Mouse (Mus musculus): ENCODE measurements at regions not wholly inside any gene's neighbourhood (a gene's known extent, or its start where the extent isn't known, plus 50 kb on each side); places are given as distances from the start of the nearest gene placed in this dataset.

DNA sequence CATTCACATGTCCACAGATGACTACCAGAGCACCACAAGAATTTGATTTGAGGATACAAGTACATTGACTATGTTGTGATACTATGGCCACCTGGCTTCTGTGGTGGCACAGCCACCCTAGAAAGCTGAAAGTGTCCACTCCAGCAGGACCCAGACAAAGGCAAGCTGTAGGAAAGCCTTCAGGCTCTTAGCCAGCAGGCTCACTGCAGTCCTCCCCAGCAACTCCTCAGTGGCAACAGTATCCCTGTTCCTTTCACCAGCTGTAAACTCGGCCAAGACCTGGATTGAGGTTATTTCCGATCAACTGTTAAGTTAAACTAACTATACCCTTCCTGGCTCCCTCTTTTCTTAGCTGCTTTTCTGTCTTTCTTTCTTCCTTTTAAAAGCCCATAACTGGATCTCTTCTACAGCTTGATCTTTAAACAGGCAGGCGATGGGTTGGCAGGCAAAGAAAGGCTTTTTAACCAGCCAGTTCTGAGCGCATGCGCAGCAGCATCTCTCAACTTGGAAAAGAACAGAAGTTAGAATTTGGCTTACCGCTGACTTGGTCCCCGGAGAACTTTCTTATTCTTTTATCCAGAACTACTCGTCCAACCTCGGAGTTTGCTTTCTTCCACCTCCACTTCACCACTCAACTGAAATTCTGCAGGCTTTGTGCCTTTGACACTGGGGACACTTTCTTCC lies 202.5 kb upstream of the Nt5e start:
- no peaks in the 10 kb centered on the region for H3K9me3 ChIP-seq
- no peak overlapping the region for H3K9ac ChIP-seq
- no peak for ATAC-seq (ENCODE audit: extremely low read depth, insufficient number of reproducible peaks, low FRiP score, low TSS enrichment)
- H3K4me2 ChIP-seq: no peak overlapping the region
- no peak overlapping the region for H3K4me3 ChIP-seq
- no peak overlapping the region for H3K27ac ChIP-seq (replicated peaks)
- 76% methylated on average over 9 of the region's 9 CpGs for WGBS
- H3K27me3 ChIP-seq (replicated peaks): 0 out of 2 replicates have a peak, but pooled peaks cover 2% of the 10 kb centered on the region
- no peaks in the 10 kb centered on the region for H3K36me3 ChIP-seq
- no peaks in the 10 kb centered on the region for H3K4me1 ChIP-seq

DNA sequence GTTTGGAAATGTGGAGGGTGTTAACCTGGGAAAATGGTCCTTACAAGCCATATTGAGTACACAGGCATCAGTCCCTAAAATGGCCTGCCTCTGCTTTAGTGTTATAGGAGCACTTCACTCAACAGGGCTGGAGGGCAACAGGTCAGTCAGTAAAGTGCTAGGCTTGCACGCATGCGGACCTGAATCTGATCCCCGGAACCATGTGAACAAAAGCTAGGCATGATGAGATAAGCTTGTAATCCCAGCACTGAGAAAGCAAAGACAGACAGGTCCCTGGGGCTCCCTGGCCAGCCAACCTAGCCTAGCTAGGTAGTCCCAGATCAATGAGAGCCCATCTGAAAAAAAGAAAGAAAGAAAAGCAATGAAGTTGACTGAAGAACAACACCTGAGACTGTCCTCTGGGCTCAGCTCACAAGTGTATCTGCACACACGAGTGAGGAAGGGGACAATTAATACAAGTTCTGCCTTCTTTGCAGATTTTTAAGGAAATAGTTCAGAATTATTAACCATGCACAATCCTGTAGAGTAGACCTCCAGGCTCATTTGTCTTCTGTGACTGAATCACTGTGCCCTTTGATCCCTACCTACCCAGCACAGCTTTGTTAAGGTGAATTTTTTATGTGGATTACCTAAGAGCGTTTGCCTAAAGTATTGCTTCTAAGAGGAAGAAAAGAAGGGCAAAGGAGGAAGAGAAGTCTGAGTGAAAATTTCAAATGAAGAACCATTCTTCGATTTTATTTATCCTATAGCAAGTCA lies 163.8 kb upstream of the Nt5e start:
- H3K4me1 ChIP-seq: 0 out of 2 replicates have a peak, but pooled peaks cover 2% of the 10 kb centered on the region
- no peak overlapping the region for H3K9ac ChIP-seq
- no peaks in the 10 kb centered on the region for H3K27me3 ChIP-seq (replicated peaks)
- WGBS: 63% methylated on average over 6 of the region's 6 CpGs
- H3K27ac ChIP-seq (replicated peaks): no peak overlapping the region
- ATAC-seq (ENCODE audit: extremely low read depth, insufficient number of reproducible peaks, low FRiP score, low TSS enrichment): no peak
- no peaks in the 10 kb centered on the region for H3K9me3 ChIP-seq
- no peaks in the 10 kb centered on the region for H3K36me3 ChIP-seq
- no peak overlapping the region for H3K4me2 ChIP-seq
- H3K4me3 ChIP-seq: no peak overlapping the region

DNA sequence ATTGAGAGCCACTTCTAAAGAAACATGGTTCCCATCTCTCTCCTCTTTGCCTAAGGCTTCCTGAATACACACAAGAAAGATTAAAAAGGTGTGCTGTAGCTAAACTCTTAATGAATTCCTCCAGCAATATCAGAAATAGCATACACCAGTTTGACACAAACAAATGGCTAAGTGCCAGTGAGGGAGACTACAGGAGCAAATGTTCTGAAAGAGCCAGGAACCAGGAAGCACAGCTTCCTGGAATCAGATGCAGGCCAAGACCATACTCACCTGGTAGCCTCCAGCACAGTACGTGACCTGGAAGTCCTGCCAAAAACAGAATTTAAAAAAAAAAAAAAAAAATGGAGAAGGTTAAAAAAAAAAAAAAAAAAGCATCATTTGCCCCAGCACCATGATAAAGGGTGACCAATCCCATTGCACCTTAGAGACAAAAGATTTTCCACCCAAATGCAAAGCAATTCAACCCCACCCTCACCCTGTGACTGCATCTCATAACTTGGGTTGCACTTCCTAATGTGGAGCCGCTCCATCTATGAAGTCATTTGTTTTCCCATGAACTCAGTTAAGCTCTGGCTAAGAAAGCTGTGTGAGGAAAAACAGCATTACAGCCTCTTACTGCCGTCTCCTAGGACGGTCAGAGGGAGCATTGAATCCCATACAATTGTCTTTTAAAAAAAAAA lies 149.3 kb upstream of the Nt5e start:
- Histone ChIP-seq H3K27ac (replicated peaks) (no peak overlapping the region), H3K4me3 (no peak overlapping the region), H3K4me1 (no peaks in the 10 kb centered on the region), H3K4me2 (no peak overlapping the region), H3K36me3 (no peaks in the 10 kb centered on the region), H3K9ac (no peak overlapping the region), H3K27me3 (replicated peaks) (no peaks in the 10 kb centered on the region), H3K9me3 (no peaks in the 10 kb centered on the region)
- no peak for ATAC-seq (ENCODE audit: extremely low read depth, insufficient number of reproducible peaks, low FRiP score, low TSS enrichment)
- 54% methylated on average over 4 of the region's 4 CpGs for WGBS

DNA sequence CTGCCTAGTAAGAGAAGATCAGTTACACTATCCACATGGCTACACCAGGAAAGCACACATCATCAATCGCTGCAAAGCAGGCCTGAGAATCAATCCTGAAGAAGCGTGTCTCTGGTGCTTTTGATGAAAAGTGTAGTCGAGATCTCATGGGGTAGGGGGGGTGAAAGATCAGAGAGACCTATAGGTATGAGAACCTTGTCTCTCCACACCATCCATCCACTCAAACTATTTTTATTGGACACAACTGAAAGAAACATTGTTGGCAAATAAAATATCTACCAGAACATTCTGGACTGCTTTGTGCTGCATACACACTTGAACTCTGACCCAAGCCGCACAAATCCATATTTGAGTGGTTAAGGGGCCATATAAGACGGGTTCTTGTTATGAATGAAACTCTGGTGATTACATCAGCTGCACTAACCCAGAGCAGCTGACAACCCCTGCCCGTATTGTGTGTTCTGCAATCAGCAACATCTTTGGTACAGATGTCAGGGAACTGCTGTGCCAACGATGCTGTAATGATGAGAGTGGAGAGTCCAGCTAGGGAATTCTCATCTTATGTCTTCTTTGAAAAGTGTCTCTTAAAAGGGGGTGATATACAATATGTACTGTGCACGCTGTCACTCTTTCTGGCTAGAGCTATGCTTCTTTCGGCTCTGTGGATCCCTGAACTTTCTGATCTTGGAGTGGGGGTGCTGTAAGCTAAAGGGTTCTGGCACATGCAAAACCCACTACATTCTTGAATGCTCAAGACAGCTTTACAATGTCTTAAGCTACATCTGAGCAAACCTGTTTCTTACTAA lies 145.6 kb upstream of the Nt5e start:
- Histone ChIP-seq H3K4me2 (no peak overlapping the region), H3K36me3 (no peaks in the 10 kb centered on the region), H3K4me1 (no peaks in the 10 kb centered on the region), H3K4me3 (no peak overlapping the region), H3K27me3 (replicated peaks) (no peaks in the 10 kb centered on the region), H3K9me3 (no peaks in the 10 kb centered on the region), H3K27ac (replicated peaks) (no peak overlapping the region), H3K9ac (no peak overlapping the region)
- WGBS: 70% methylated on average over 9 of the region's 9 CpGs
- ATAC-seq (ENCODE audit: extremely low read depth, insufficient number of reproducible peaks, low FRiP score, low TSS enrichment): no peak

DNA sequence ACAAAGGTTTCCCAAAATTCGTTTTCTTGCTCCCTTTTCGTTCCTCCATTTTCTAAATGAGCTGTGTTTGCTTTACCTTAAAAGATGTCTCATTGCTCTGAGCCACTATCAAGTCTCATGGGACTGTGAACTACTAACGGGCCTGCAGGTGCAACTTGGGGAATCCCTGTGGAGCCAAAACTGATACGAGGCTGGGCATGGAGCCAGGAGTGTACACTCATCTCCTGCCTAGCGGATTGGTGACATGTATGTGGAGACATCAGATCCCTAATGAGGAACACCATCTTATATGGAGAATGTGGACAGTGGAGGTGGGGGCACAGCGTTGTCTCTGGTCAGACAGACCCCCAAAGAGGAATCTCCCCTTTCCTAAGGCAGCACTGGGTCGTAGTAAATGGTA lies 119.6 kb upstream of the Nt5e start:
- Histone ChIP-seq H3K4me3 (no peak overlapping the region), H3K9me3 (no peaks in the 10 kb centered on the region), H3K27ac (replicated peaks) (no peak overlapping the region), H3K9ac (no peak overlapping the region), H3K36me3 (no peaks in the 10 kb centered on the region), H3K4me1 (peaks cover 3% of the 10 kb centered on the region), H3K4me2 (no peak overlapping the region), H3K27me3 (replicated peaks) (no peaks in the 10 kb centered on the region)
- 57% methylated on average over 7 of the region's 7 CpGs for WGBS
- ATAC-seq (ENCODE audit: extremely low read depth, insufficient number of reproducible peaks, low FRiP score, low TSS enrichment): no peak

DNA sequence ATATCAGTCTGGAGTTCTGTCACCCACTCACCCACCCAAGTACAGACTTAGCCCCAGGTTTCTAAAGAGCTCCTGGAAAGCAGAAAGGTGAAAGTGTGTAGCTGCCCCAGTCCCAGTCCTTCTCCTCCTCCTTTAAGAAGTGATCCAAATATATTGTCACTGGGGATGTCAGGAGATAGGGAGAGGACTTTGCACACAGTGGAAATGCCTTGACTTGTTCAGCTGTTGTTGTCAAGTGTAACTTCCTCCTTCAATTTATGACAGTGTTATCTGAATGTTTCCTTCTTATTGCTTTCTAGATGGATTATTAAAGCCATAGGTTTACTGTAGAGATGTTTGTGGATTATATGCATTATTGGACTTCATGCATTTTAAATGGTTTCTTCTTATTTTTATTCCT lies 119.0 kb upstream of the Nt5e start:
- H3K4me2 ChIP-seq: no peak overlapping the region
- H3K9me3 ChIP-seq: no peaks in the 10 kb centered on the region
- no peak overlapping the region for H3K9ac ChIP-seq
- no peaks in the 10 kb centered on the region for H3K4me1 ChIP-seq
- ATAC-seq (ENCODE audit: extremely low read depth, insufficient number of reproducible peaks, low FRiP score, low TSS enrichment): no peak
- H3K27ac ChIP-seq (replicated peaks): no peak overlapping the region
- H3K4me3 ChIP-seq: no peak overlapping the region
- H3K36me3 ChIP-seq: no peaks in the 10 kb centered on the region
- no peaks in the 10 kb centered on the region for H3K27me3 ChIP-seq (replicated peaks)

DNA sequence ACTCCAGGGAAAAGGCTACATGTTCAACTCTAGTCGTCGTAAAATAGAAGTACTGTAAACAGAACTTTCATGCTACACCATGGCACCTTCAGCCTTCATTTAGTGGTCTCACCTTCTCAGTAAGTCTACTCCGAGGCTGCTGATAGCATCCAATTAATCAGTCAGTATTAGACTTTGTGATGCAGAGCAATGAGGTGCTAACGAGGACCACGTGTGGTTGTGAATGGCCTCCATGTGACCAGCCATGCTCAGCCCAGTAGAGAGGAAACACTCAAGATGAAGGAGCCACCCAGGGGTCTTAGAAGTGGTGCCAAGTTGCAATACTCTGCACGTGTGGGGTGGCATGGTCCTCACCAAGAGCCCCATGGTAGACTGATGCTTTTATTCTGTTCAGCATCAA lies 112.2 kb upstream of the Nt5e start:
- Histone ChIP-seq H3K4me1 (no peaks in the 10 kb centered on the region), H3K36me3 (no peaks in the 10 kb centered on the region), H3K4me3 (no peak overlapping the region), H3K9me3 (no peaks in the 10 kb centered on the region), H3K9ac (no peak overlapping the region), H3K4me2 (no peak overlapping the region), H3K27ac (replicated peaks) (no peak overlapping the region), H3K27me3 (replicated peaks) (0 out of 2 replicates have a peak, but pooled peaks cover 10% of the 10 kb centered on the region)
- no peak for ATAC-seq (ENCODE audit: extremely low read depth, insufficient number of reproducible peaks, low FRiP score, low TSS enrichment)
- 61% methylated on average over 6 of the region's 6 CpGs for WGBS

DNA sequence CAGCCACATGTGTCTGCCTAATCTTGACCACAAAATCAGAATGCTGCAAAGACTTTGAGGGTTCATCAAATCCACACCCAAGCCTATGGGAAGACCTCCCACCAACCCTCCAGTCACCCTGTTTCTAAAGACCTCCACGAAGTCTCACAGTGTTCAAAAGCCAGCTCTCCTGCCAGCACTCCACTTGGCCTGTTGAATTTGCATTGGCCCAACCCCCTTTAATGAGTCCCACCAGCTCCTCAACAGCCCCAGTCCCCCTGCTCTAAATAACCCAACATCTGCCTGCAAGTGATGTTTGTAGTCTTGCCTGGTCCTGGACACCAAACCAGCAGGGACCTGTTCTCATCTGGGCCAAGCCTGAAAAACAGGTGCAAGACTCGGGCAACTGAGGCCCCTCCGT lies 106.6 kb upstream of the Nt5e start:
- Histone ChIP-seq H3K27me3 (replicated peaks) (peaks cover 33% of the 10 kb centered on the region; the same call in 1 of the 2 replicates), H3K4me3 (no peak overlapping the region), H3K27ac (replicated peaks) (no peak overlapping the region), H3K9ac (no peak overlapping the region), H3K9me3 (no peaks in the 10 kb centered on the region), H3K4me2 (no peak overlapping the region), H3K4me1 (no peaks in the 10 kb centered on the region), H3K36me3 (no peaks in the 10 kb centered on the region)
- 70% methylated on average over 3 of the region's 3 CpGs for WGBS
- no peak for ATAC-seq (ENCODE audit: extremely low read depth, insufficient number of reproducible peaks, low FRiP score, low TSS enrichment)

DNA sequence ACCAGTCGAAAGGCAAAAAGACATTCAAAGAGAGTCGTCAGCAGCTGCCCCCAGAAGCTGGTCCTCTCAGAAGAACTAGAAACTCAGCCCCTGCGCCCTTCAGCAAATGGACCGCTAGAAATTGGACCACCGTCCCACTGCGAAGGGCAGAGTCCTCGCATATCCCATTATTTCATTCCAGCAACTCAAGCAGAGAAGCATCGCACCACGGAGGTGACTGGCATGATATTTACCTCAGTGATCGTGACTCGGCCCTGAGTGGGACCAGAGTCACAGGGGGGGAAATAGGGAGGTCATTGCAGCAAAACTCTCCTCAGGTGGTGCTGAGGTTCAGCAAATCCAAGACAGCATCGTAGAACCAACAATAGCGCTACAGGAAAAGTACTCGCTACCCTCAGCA lies 105.7 kb upstream of the Nt5e start:
- ATAC-seq (ENCODE audit: extremely low read depth, insufficient number of reproducible peaks, low FRiP score, low TSS enrichment): no peak
- 78% methylated on average over 14 of the region's 14 CpGs for WGBS
- no peak overlapping the region for H3K4me3 ChIP-seq
- H3K9ac ChIP-seq: no peak overlapping the region
- H3K27me3 ChIP-seq (replicated peaks): peaks cover 33% of the 10 kb centered on the region; the same call in 1 of the 2 replicates
- no peak overlapping the region for H3K27ac ChIP-seq (replicated peaks)
- no peaks in the 10 kb centered on the region for H3K4me1 ChIP-seq
- no peak overlapping the region for H3K4me2 ChIP-seq
- no peaks in the 10 kb centered on the region for H3K9me3 ChIP-seq
- no peaks in the 10 kb centered on the region for H3K36me3 ChIP-seq

DNA sequence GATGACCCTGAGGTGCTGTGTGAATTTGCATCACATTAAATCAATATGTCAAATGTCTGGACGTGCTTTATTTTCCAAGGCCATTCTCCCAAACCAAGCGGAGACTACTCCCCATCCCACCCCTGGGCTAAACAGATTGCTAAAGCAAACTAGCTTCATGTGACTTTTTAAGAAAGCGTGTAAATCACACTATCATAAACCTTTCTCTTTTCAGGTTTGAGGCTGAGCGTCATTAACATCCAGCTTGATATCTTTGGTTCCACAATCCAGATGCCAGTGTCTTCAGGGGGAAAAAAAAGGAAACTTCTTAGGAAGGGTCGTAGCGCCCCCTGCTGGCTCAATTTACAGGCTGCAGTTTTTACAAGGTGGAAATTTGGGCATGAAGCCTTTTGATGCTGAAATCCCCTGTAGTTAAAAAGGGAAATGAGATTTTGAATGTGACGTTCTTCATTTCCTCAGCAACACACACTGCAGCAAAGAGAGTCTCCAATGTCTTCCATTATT lies 105.1 kb upstream of the Nt5e start:
- H3K4me2 ChIP-seq: no peak overlapping the region
- no peak overlapping the region for H3K9ac ChIP-seq
- WGBS: 22% methylated on average over 7 of the region's 7 CpGs
- H3K4me3 ChIP-seq: no peak overlapping the region
- no peaks in the 10 kb centered on the region for H3K36me3 ChIP-seq
- H3K9me3 ChIP-seq: no peaks in the 10 kb centered on the region
- H3K27ac ChIP-seq (replicated peaks): no peak overlapping the region
- ATAC-seq (ENCODE audit: extremely low read depth, insufficient number of reproducible peaks, low FRiP score, low TSS enrichment): no peak
- H3K27me3 ChIP-seq (replicated peaks): peaks cover 36% of the 10 kb centered on the region; the same call in 1 of the 2 replicates
- H3K4me1 ChIP-seq: no peaks in the 10 kb centered on the region

DNA sequence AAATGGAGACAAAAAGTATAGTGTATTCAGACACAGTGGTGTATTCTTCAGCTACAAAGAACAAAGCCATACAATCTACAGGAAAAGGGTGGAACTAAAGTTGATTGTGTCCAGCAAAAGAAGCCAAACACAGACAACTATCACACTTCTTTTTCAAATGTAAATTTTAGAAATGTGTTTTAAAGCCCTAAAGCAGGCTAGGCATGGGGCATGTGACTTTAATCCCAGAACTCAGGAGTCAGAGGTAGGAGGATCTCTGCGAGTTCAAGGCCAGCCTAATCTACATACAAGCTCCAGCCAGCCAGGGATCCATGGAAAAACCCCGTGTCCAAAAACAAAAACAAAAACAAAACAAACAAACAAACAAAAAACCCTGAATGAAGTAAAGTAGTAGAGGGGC lies 89.9 kb upstream of the Nt5e start:
- H3K4me3 ChIP-seq: no peak overlapping the region
- peaks cover 14% of the 10 kb centered on the region for H3K4me1 ChIP-seq
- WGBS: 71% methylated on average over 2 of the region's 2 CpGs
- H3K27me3 ChIP-seq (replicated peaks): no peaks in the 10 kb centered on the region
- ATAC-seq (ENCODE audit: extremely low read depth, insufficient number of reproducible peaks, low FRiP score, low TSS enrichment): no peak
- no peak overlapping the region for H3K9ac ChIP-seq
- H3K4me2 ChIP-seq: no peak overlapping the region
- no peaks in the 10 kb centered on the region for H3K36me3 ChIP-seq
- no peak overlapping the region for H3K27ac ChIP-seq (replicated peaks)
- no peaks in the 10 kb centered on the region for H3K9me3 ChIP-seq

All from heart, embryonic 13.5 days (tissue).